Mouse (Mus musculus): ENCODE results near the gene Hhatl.

Hhatl gene

GRCm38 (mm10) chr9:121757835-121758814, 34.2 kb downstream of the Hhatl start:
- no peak for DNase-seq

GRCm38 (mm10) chr9:121757432-121757831, 34.9 kb downstream of the Hhatl start:
- no peak for DNase-seq

GRCm38 (mm10) chr9:121756785-121757184, 35.5 kb downstream of the Hhatl start:
- DNase-seq, result no peak

- DNase-seq, result no peak
These were observed 37.7 kb downstream of the Hhatl start for GRCm38 (mm10) chr9:121754624-121755023.

GRCm38 (mm10) chr9:121752774-121753173, 39.5 kb downstream of the Hhatl start:
- no peak for DNase-seq

- no peak for DNase-seq
These were observed 48.3 kb downstream of the Hhatl start for GRCm38 (mm10) chr9:121744051-121744450.

GRCm38 (mm10) chr9:121741168-121741567, 51.1 kb downstream of the Hhatl start:
- no peak for DNase-seq

- DNase-seq, result no peak
These were observed 51.8 kb downstream of the Hhatl start for GRCm38 (mm10) chr9:121740490-121740889.

Measured in lung, adult 18-20 months (tissue).